Mouse (Mus musculus): ENCODE measurements around the gene Arrdc2. TPM values are rescaled to one million over a fixed set of nuclear protein-coding genes. Genes with fewer than 3 reads are reported as not detected.

Arrdc2 gene
- polyA plus RNA-seq, 1 experiment from 2014 or later = 8.8 TPM

DNA sequence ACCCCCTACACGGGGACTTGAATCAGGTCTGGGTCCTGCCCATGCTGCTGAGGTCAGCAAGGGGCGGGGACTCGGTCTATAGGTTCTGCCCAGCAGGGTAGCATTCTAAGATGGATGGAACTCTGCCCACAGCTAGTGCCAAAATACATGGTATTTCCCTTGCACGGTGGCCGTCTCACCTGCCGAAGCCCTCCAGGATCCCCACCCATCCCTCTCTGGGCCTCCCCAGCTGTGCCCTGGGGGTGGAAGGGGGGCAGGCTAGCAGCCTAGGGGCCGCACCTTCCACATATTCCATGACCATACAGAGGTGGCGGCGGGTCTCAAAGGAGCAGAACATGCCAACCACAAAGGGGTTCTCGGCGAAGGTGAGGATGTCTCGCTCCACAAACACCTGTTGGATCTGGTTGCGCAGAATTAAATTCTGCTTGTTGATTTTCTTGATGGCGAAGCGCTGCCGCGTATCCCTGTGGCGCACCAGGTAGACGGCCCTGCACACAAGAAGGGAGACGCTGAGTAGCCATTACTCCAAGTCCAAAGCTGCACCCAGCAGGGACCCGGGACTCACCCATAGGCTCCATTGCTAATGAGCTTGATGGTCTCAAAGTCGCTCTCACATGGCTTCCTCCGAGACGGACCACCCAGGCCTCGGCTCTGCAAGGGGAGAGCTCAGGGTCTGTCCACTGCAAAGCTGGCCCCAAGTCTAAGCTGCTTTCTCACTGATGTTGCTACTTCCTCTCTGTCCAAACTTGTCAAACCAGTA lies 53.0 kb downstream of the Arrdc2 start:
- ATAC-seq (ENCODE audit: insufficient read depth, low FRiP score, low TSS enrichment) (no peak), DNase-seq (ENCODE audit: low spot score) (no peak)
- no peak overlapping the region for H3K4me3 ChIP-seq (ENCODE audit: low read depth, low read length)
- no peak overlapping the region for H3K4me2 ChIP-seq (ENCODE audit: low read depth)
- peaks cover 3% of the 10 kb centered on the region for H3K36me3 ChIP-seq (ENCODE audit: control insufficient read depth, insufficient read depth, low read length)
- H3K9me3 ChIP-seq (ENCODE audit: control insufficient read depth, low read length) = no peaks in the 10 kb centered on the region
- no peak overlapping the region for H3K27ac ChIP-seq (ENCODE audit: low read depth, low read length)
- H3K27me3 ChIP-seq (ENCODE audit: control insufficient read depth, insufficient read depth, low read length) = no peaks in the 10 kb centered on the region
- no peak overlapping the region for H3K9ac ChIP-seq (ENCODE audit: low read length)
- H3K4me1 ChIP-seq (ENCODE audit: control insufficient read depth, insufficient read depth, low read length) = peaks cover 9% of the 10 kb centered on the region
- 85% methylated on average over 25 of the region's 25 CpGs for WGBS

Small RNA genes lying within 50 kb of the gene (microRNA-seq; reads per million reads assigned to microRNA genes)
- not detected for gene Mir7240

Other genes starting within 250 kb of the Arrdc2 start
- 87.9 and 90.7 TPM in 2 replicates for gene Isyna1, start 245.3 kb downstream of the Arrdc2 start, polyA plus RNA-seq (2014; fragmentation: Nextera tagmentation; extraction: Ambion mirVana)
- gene Ssbp4, start 230.8 kb downstream of the Arrdc2 start, polyA plus RNA-seq (2014; fragmentation: Nextera tagmentation; extraction: Ambion mirVana) = 125 and 137 TPM in 2 replicates
- gene Lrrc25, start 223.6 kb downstream of the Arrdc2 start, polyA plus RNA-seq (2014; fragmentation: Nextera tagmentation; extraction: Ambion mirVana) = 0.85 and 1.2 TPM in 2 replicates
- 0.28 TPM in 1 of 2 replicates, not detected in the other for gene Gdf15, start 207.3 kb downstream of the Arrdc2 start, polyA plus RNA-seq (2014; fragmentation: Nextera tagmentation; extraction: Ambion mirVana)
- 246 and 268 TPM in 2 replicates for gene Pgpep1, start 179.3 kb downstream of the Arrdc2 start, polyA plus RNA-seq (2014; fragmentation: Nextera tagmentation; extraction: Ambion mirVana)
- gene Lsm4, start 166.5 kb downstream of the Arrdc2 start, polyA plus RNA-seq (2014; fragmentation: Nextera tagmentation; extraction: Ambion mirVana) = 298 and 301 TPM in 2 replicates
- 167 and 171 TPM in 2 replicates for gene Jund, start 140.8 kb downstream of the Arrdc2 start, polyA plus RNA-seq (2014; fragmentation: Nextera tagmentation; extraction: Ambion mirVana)
- gene Iqcn, start 136.3 kb downstream of the Arrdc2 start, polyA plus RNA-seq (2014; fragmentation: Nextera tagmentation; extraction: Ambion mirVana) = not detected in 2 replicates
- not detected in 2 replicates for gene Gm3336, start 121.2 kb downstream of the Arrdc2 start, polyA plus RNA-seq (2014; fragmentation: Nextera tagmentation; extraction: Ambion mirVana)
- gene Pde4c, start 116.0 kb downstream of the Arrdc2 start, polyA plus RNA-seq (2014; fragmentation: Nextera tagmentation; extraction: Ambion mirVana) = 0.42 TPM in 1 of 2 replicates, not detected in the other
- gene Rab3a, start 85.0 kb downstream of the Arrdc2 start, polyA plus RNA-seq (2014; fragmentation: Nextera tagmentation; extraction: Ambion mirVana) = 97.9 and 111 TPM in 2 replicates
- 40.7 and 41.3 TPM in 2 replicates for gene Mpv17l2, start 78.8 kb downstream of the Arrdc2 start, polyA plus RNA-seq (2014; fragmentation: Nextera tagmentation; extraction: Ambion mirVana)
- gene Pik3r2, start 63.0 kb downstream of the Arrdc2 start, polyA plus RNA-seq (2014; fragmentation: Nextera tagmentation; extraction: Ambion mirVana) = 52.4 and 54.7 TPM in 2 replicates
- gene Mast3, start 34.7 kb downstream of the Arrdc2 start, polyA plus RNA-seq (2014; fragmentation: Nextera tagmentation; extraction: Ambion mirVana) = 10.5 and 14.7 TPM in 2 replicates
- gene Il12rb1, start 31.3 kb downstream of the Arrdc2 start, polyA plus RNA-seq (2014; fragmentation: Nextera tagmentation; extraction: Ambion mirVana) = not detected in 2 replicates
- 14.0 and 14.1 TPM in 2 replicates for gene Kcnn1, start 23.5 kb upstream of the Arrdc2 start, polyA plus RNA-seq (2014; fragmentation: Nextera tagmentation; extraction: Ambion mirVana)
- gene Ccdc124, start 34.2 kb upstream of the Arrdc2 start, polyA plus RNA-seq (2014; fragmentation: Nextera tagmentation; extraction: Ambion mirVana) = 152 and 155 TPM in 2 replicates
- 0.87 and 1.1 TPM in 2 replicates for gene Slc5a5, start 53.0 kb upstream of the Arrdc2 start, polyA plus RNA-seq (2014; fragmentation: Nextera tagmentation; extraction: Ambion mirVana)
- 3,152 and 3,217 TPM in 2 replicates for gene Rpl18a, start 57.7 kb upstream of the Arrdc2 start, polyA plus RNA-seq (2014; fragmentation: Nextera tagmentation; extraction: Ambion mirVana)
- 45.4 and 47.1 TPM in 2 replicates for gene Map1s, start 66.2 kb upstream of the Arrdc2 start, polyA plus RNA-seq (2014; fragmentation: Nextera tagmentation; extraction: Ambion mirVana)

Measured in neural tube, embryonic 11.5 days (tissue).